Mouse (Mus musculus): Measurements from ENCODE around the gene B3glct. TPM values are rescaled to one million over a fixed set of nuclear protein-coding genes. Genes with fewer than 3 reads are reported as not detected.

Gene B3glct
- total and polyA plus RNA-seq, 3 experiments = 12.1 to 14.2 TPM; not detected in 1

GRCm38 (mm10) chr5:149636075-149636920, 41.7 kb upstream of the B3glct start, which contains the start of gene Hsph1:
Gene Hsph1 (minus strand): TSS chr5:149636376.
- peak within 1 kb of the TSS; percentile 92 to 96 for H3K4me3 ChIP-seq (ENCODE audit: control insufficient read depth in 1 of 2, insufficient read depth in 1 of 2, low read depth in 2 of 2, low read length in 2 of 2)
- H3K4me1 ChIP-seq (ENCODE audit: control insufficient read depth in 1 of 2, insufficient read depth in 2 of 2, low read length in 2 of 2) = peaks cover 6 to 11% of the 10 kb centered on the region in 2 experiments; a peak in 3 of 4 replicates
- peak within 1 kb of the TSS; percentile 86 for H3K9ac ChIP-seq (ENCODE audit: control insufficient read depth, low read depth, low read length, poor library complexity, severe bottlenecking)
- H3K36me3 ChIP-seq (ENCODE audit: control insufficient read depth in 1 of 2, insufficient read depth in 2 of 2, low read length in 2 of 2) = peaks cover 27 to 28% of the 10 kb centered on the region in 2 experiments
- H3K79me2 ChIP-seq (ENCODE audit: control insufficient read depth, insufficient read depth, low read length, poor library complexity) = peaks cover 43% of the 10 kb centered on the region
- peak; percentile 100 for DNase-seq (ENCODE audit: low read depth, low spot score)
- TF ChIP-seq GABPA (IDR thresholded peaks at IDR 0.05; ENCODE audit: low read depth, low read length) = no peak
- peak; percentile 92 to 93 for TF ChIP-seq POLR2A (IDR thresholded peaks at IDR 0.05; ENCODE audit: control insufficient read depth in 1 of 2, insufficient read depth in 1 of 2, low read depth in 1 of 2, low read length in 2 of 2, poor library complexity in 1 of 2)
- TF ChIP-seq E2F4 (IDR thresholded peaks at IDR 0.05; ENCODE audit: borderline replicate concordance, low read depth, low read length) = no peak
- TF ChIP-seq GATA1 (IDR thresholded peaks at IDR 0.05; ENCODE audit: low read depth, low read length) = no peak
- TF ChIP-seq UBTF (IDR thresholded peaks at IDR 0.05; ENCODE audit: borderline replicate concordance, insufficient read depth, low read depth, low read length) = peak; percentile 28; the same call in 1 of the 2 replicates
- TF ChIP-seq POLR2AphosphoS5 (IDR thresholded peaks at IDR 0.05; ENCODE audit: borderline replicate concordance, low read depth, low read length) = peak; percentile 96
- 0 out of 2 replicates have a peak, but pooled peaks have one; percentile 10 for TF ChIP-seq TAL1 (IDR thresholded peaks at IDR 0.05; ENCODE audit: low read length)
- TF ChIP-seq TBP (IDR thresholded peaks at IDR 0.05; ENCODE audit: low read depth, low read length) = peak; percentile 97
- 0 out of 6 replicates have a peak, but pooled peaks of 1 of the 3 experiments have one; percentile 0 for TF ChIP-seq CTCF (IDR thresholded peaks at IDR 0.05 in 2 of 3, conservative IDR thresholded peaks at IDR 0.05 in 1 of 3; ENCODE audit: control insufficient read depth in 1 of 3, insufficient read depth in 1 of 3, low read depth in 2 of 3, low read length in 3 of 3, poor library complexity in 1 of 3, severe bottlenecking in 1 of 3)
- peak within 1 kb of the TSS; percentile 90 for H3K27ac ChIP-seq (ENCODE audit: control insufficient read depth, low read depth, low read length)
- H3K9me3 ChIP-seq (replicated peaks; ENCODE audit: insufficient read depth, low read length) = no peaks in the 10 kb centered on the region
- H3K27me3 ChIP-seq (ENCODE audit: control insufficient read depth in 1 of 2, insufficient read depth in 2 of 2, low read length in 2 of 2) = no peaks in the 10 kb centered on the region

DNA sequence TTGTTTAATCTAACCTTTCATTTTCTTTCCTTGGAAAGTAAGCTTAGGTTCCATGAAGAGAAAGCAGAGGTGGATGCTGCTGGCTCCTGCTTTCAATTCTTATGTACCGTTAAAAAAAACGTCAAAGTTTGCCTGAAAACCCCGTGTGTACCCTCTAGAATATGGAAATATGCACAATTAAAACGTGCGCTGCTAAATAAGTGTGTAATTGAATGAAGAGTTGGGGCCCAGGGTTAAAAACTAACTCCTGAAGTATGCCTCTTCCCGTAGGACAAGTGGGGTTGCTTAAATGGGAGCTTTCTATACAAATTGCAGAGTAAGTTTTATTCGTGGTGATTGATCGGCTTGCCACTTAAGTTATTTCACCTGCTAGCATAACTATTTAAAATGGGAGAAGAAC, 40.7 kb upstream of the B3glct start:
- Histone ChIP-seq H3K79me2 (ENCODE audit: control insufficient read depth, insufficient read depth, low read length, poor library complexity) (peaks cover 48% of the 10 kb centered on the region), H3K36me3 (ENCODE audit: control insufficient read depth in 1 of 2, insufficient read depth in 2 of 2, low read length in 2 of 2) (peaks cover 17 to 26% of the 10 kb centered on the region in 2 experiments), H3K4me3 (ENCODE audit: control insufficient read depth in 1 of 2, insufficient read depth in 1 of 2, low read depth in 2 of 2, low read length in 2 of 2) (peak overlapping the region; percentile 63 to 92), H3K9ac (ENCODE audit: control insufficient read depth, low read depth, low read length, poor library complexity, severe bottlenecking) (peak overlapping the region; percentile 82), H3K27me3 (ENCODE audit: control insufficient read depth in 1 of 2, insufficient read depth in 2 of 2, low read length in 2 of 2) (no peaks in the 10 kb centered on the region), H3K9me3 (replicated peaks; ENCODE audit: insufficient read depth, low read length) (no peaks in the 10 kb centered on the region), H3K27ac (ENCODE audit: control insufficient read depth, low read depth, low read length) (peak overlapping the region; percentile 90), H3K4me1 (ENCODE audit: control insufficient read depth in 1 of 2, insufficient read depth in 2 of 2, low read length in 2 of 2) (peaks cover 6 to 11% of the 10 kb centered on the region in 2 experiments; a peak in 3 of 4 replicates)
- DNase-seq (ENCODE audit: low read depth, low spot score) = peak; percentile 68
- TF ChIP-seq TBP (IDR thresholded peaks at IDR 0.05; ENCODE audit: low read depth, low read length) = no peak
- TF ChIP-seq USF2 (IDR thresholded peaks at IDR 0.05; ENCODE audit: borderline replicate concordance in 1 of 2, insufficient read depth in 1 of 2, low read depth in 1 of 2, low read length in 2 of 2) = no peak
- no peak for TF ChIP-seq MAX (IDR thresholded peaks at IDR 0.05; ENCODE audit: low read length)
- TF ChIP-seq MEF2A (IDR thresholded peaks at IDR 0.05; ENCODE audit: extremely low read depth, insufficient replicate concordance, low read depth, low read length, poor library complexity, severe bottlenecking) = no peak
- TF ChIP-seq JUND (IDR thresholded peaks at IDR 0.05; ENCODE audit: low read depth, low read length) = no peak
- TF ChIP-seq GABPA (IDR thresholded peaks at IDR 0.05; ENCODE audit: low read depth, low read length) = no peak
- no peak for TF ChIP-seq ZKSCAN1 (IDR thresholded peaks at IDR 0.05; ENCODE audit: low read depth, low read length)
- TF ChIP-seq TAL1 (IDR thresholded peaks at IDR 0.05; ENCODE audit: low read length) = no peak

All from MEL (cell line).